Mouse (Mus musculus): ENCODE results near the gene Klk1b1. TPM values are rescaled to one million over a fixed set of nuclear protein-coding genes. Genes with fewer than 3 reads are reported as not detected.

The Klk1b1 gene
- polyA plus RNA-seq, 1 experiment from 2014 or later, result not detected

Other genes starting within 250 kb of the Klk1b1 start
- gene Klk12, start 197.9 kb upstream of the Klk1b1 start, polyA plus RNA-seq (2015; fragmentation: Nextera tagmentation; extraction: Ambion mirVana), result not detected in 2 replicates
- 0.20 TPM in 1 of 2 replicates, not detected in the other for gene Klk11, start 192.1 kb upstream of the Klk1b1 start, polyA plus RNA-seq (2015; fragmentation: Nextera tagmentation; extraction: Ambion mirVana)
- 0.21 and 0.30 TPM in 2 replicates for gene Klk10, start 185.7 kb upstream of the Klk1b1 start, polyA plus RNA-seq (2015; fragmentation: Nextera tagmentation; extraction: Ambion mirVana)
- 0.10 and 0.31 TPM in 2 replicates for gene Klk9, start 174.9 kb upstream of the Klk1b1 start, polyA plus RNA-seq (2015; fragmentation: Nextera tagmentation; extraction: Ambion mirVana)
- 11.3 and 13.3 TPM in 2 replicates for gene Klk8, start 169.2 kb upstream of the Klk1b1 start, polyA plus RNA-seq (2015; fragmentation: Nextera tagmentation; extraction: Ambion mirVana)
- not detected in 2 replicates for gene Klk7, start 155.5 kb upstream of the Klk1b1 start, polyA plus RNA-seq (2015; fragmentation: Nextera tagmentation; extraction: Ambion mirVana)
- not detected in 2 replicates for gene Klk6, start 142.3 kb upstream of the Klk1b1 start, polyA plus RNA-seq (2015; fragmentation: Nextera tagmentation; extraction: Ambion mirVana)
- gene Klk5, start 124.8 kb upstream of the Klk1b1 start, polyA plus RNA-seq (2015; fragmentation: Nextera tagmentation; extraction: Ambion mirVana), result not detected in 2 replicates
- 4.4 and 4.5 TPM in 2 replicates for gene Klk4, start 85.6 kb upstream of the Klk1b1 start, polyA plus RNA-seq (2015; fragmentation: Nextera tagmentation; extraction: Ambion mirVana)
- not detected in 2 replicates for gene Klk15, start 33.0 kb upstream of the Klk1b1 start, polyA plus RNA-seq (2015; fragmentation: Nextera tagmentation; extraction: Ambion mirVana)
- not detected in 2 replicates for gene Klk1b8, start 16.1 kb upstream of the Klk1b1 start, polyA plus RNA-seq (2015; fragmentation: Nextera tagmentation; extraction: Ambion mirVana)
- not detected in 2 replicates for gene Klk1b9, start 9.3 kb downstream of the Klk1b1 start, polyA plus RNA-seq (2015; fragmentation: Nextera tagmentation; extraction: Ambion mirVana)
- gene Klk1b11, start 29.1 kb downstream of the Klk1b1 start, polyA plus RNA-seq (2015; fragmentation: Nextera tagmentation; extraction: Ambion mirVana), result not detected in 2 replicates
- gene Klk1b26, start 45.4 kb downstream of the Klk1b1 start, polyA plus RNA-seq (2015; fragmentation: Nextera tagmentation; extraction: Ambion mirVana), result not detected in 2 replicates
- gene Klk1b27, start 85.5 kb downstream of the Klk1b1 start, polyA plus RNA-seq (2015; fragmentation: Nextera tagmentation; extraction: Ambion mirVana), result 0.24 TPM in 1 of 2 replicates, not detected in the other
- gene Klk1b21, start 135.6 kb downstream of the Klk1b1 start, polyA plus RNA-seq (2015; fragmentation: Nextera tagmentation; extraction: Ambion mirVana), result not detected in 2 replicates
- gene Klk1b22, start 145.9 kb downstream of the Klk1b1 start, polyA plus RNA-seq (2015; fragmentation: Nextera tagmentation; extraction: Ambion mirVana), result not detected in 2 replicates
- not detected in 2 replicates for gene Klk1b16, start 170.0 kb downstream of the Klk1b1 start, polyA plus RNA-seq (2015; fragmentation: Nextera tagmentation; extraction: Ambion mirVana)
- gene Klk1b24, start 221.5 kb downstream of the Klk1b1 start, polyA plus RNA-seq (2015; fragmentation: Nextera tagmentation; extraction: Ambion mirVana), result not detected in 2 replicates
- not detected in 2 replicates for gene Klk1b3, start 231.4 kb downstream of the Klk1b1 start, polyA plus RNA-seq (2015; fragmentation: Nextera tagmentation; extraction: Ambion mirVana)
- gene Klk1b4, start 240.7 kb downstream of the Klk1b1 start, polyA plus RNA-seq (2015; fragmentation: Nextera tagmentation; extraction: Ambion mirVana), result not detected in 2 replicates
- not detected in 2 replicates for gene Klk1b5, start 249.2 kb downstream of the Klk1b1 start, polyA plus RNA-seq (2015; fragmentation: Nextera tagmentation; extraction: Ambion mirVana)

Measured in hindbrain, embryonic 16.5 days (tissue).